Mouse (Mus musculus) G1E (cell line): ENCODE measurements around the gene Ube2n.
"Not testable (repeated sequence)": the region's sequence is repeated elsewhere in the genome, so short reads cannot be mapped to it uniquely, and the experiment has no call there.

Source experiments
- CTCF ChIP-seq: IDR thresholded peaks from 2 replicates; pipeline ENCODE4 v1.5.1; 2012; ENCODE audit warnings: low read depth, low read length, inconsistent platforms, mixed read lengths
- GATA1 ChIP-seq: IDR thresholded peaks from 2 replicates; pipeline ENCODE4 v1.6.1; 2012; ENCODE audit warnings: borderline replicate concordance, low read length, inconsistent platforms, mixed read lengths
- GATA2 ChIP-seq: IDR thresholded peaks from 2 replicates; pipeline ENCODE4 v1.6.1; 2012; ENCODE audit warnings: low read depth, low read length, inconsistent platforms, borderline replicate concordance
- POLR2AphosphoS5 ChIP-seq: IDR thresholded peaks from 2 replicates; pipeline ENCODE4 v1.6.1; 2012; ENCODE audit warnings: low read depth, low read length, inconsistent platforms; ENCODE audit not compliant: insufficient replicate concordance
- TAL1 ChIP-seq: conservative IDR thresholded peaks from 2 replicates; pipeline ENCODE4 v1.6.1; 2012; ENCODE audit warnings: low read depth, low read length, inconsistent platforms, mixed read lengths

DNA sequence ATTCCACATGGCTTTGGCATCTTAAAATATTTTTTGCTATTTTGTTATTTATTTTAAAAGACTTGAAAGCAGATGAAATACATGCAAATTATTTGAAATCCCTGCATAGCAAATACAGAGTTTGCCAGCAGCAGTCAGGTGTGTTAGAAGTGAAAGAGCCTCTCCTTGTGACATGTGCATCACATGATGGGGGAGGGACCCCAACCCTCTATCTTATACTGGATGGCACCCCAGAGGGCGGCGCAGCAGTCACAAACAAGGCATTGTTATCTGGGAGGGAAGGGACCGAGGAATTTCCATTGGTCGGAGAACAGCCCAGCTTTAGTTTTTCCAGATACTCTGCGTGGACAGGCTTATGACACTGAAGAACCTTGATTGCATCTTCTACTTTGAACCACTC is 34.1 kb downstream of the Ube2n start:
- not testable (repeated sequence) for TF ChIP-seq CTCF, TAL1, GATA1, POLR2AphosphoS5, GATA2
